Mouse (Mus musculus) embryo, embryonic 11.5 days (tissue): Measurements from ENCODE around the gene Smcp.

Experiments
- DNase-seq: peaks from one replicate; pipeline ENCODE4 v3.0.0-alpha.2; 2012; ENCODE audit warnings: low read depth, low spot score

Smcp gene

DNA sequence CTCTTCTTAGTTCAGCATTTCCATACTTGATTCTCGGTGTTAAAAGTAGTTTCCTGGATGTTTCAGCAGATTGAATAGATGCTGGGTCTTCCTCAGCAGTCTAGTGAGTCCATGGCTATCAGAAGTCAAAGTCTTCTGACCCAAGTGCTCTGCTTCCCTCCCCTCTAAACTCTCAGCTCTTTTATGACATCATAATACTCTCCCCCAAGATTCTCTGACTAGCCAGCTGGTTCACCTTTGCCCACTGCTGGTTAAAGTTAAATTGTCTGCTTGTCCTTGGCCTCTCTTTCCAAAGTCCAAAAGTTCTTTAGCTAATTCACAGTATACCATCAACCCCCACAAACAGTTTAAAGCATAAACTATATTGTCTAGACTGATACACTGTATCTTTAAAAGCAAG lies at the start of gene Smcp:
Smcp (minus strand) TSS at position 140 of the 400 bp plus-strand sequence.
- DNase-seq, result no peak

DNA sequence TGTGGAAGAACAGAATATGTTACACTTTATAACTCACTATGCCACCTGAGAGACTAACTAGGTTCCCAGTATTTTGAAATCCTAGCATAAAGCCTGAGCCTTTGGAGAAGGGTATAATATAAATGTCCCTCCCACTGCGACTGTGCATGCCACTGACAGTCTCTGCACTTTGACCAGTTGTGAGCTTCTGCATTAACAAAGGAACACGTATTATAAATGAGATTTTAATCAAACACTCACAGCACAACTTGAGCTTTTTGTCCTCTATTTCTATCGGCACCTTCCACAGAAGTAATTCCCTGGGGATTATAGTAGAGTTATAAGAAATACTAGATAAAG lies 49.8 kb upstream of the Smcp start:
- DNase-seq, result no peak

DNA sequence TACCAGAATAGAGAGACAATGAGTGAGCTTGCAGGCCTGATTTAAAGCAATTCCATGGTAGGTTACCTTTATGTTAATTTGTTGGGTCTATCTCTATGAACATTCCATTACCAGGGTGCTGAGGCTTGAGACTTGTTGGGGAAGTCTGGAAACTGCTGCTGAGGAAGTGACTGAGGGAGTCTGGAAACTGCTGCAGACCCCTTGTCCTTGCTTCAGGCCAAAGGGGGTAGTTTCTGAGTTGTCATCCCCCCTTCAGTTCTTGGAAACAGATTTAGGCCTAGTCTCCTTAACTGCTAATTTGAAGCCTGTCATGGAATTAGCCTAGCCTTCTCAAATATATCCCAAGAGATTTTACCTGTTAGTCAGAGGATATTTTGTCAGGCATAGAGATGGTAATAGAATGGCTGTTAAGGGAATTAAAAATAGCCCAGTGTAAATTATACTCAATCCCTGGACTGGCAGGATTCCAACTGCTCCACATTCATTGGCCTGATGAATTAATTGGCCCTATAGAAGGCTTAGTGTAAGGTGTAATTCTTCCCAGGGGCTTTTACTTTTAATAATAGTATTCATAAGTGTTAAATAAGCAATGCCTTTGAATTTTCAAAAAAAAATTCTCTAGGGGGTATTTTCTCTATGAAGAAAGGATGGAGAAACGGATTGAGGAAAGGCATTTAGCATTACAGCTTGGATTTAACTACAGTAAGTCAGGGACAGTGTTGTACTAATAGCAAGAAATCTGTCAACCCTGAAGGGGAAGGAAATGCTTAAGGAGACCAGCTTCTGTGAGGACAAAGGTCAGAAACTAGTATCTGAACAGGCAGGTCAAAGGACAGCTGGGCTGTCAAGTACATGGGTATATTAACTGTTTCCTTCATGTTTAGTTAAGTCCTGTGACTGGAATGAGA lies 49.2 kb upstream of the Smcp start:
- no peak for DNase-seq

DNA sequence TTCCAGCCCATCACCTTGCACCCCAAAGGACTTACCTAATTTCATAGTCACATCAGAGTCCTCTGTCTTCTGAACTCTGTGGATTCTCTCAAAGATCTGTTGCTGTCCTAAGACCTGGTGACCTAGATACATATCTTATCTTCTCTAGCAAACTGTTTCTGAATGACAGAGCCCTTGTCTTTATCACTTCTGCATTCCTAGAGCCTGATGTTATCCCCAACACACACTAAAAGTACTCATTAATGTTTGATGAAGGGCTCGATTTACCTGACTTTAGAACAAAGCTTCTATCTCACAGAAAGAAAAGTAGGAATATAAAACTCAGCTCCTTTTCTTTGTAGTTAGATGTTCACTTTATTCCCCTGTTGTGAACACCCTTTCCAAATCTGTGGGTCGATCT lies 32.8 kb upstream of the Smcp start, which contains the start of gene Lce6a:
Lce6a (minus strand) TSS at position 101 of the 400 bp plus-strand sequence.
- DNase-seq, result no peak

DNA sequence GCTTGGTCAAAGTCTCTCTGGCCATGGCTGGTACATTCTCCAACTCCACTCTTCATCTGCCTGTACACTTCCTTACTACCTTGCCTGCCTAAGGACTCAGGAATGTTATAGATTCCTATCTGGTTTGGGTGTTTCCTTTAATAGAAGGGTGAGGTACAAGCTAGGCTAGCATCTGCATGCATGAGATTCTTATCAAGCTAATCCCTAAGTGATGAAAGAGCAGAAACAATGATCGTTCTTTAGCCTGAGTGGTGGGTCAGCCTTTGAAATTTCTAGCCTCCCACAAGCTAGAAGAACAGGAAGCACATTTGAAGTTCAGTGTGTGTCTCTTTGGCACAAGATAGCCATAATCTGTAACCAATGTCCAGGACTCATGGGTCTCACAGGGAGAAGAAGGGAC lies 21.0 kb upstream of the Smcp start:
- DNase-seq, result no peak

DNA sequence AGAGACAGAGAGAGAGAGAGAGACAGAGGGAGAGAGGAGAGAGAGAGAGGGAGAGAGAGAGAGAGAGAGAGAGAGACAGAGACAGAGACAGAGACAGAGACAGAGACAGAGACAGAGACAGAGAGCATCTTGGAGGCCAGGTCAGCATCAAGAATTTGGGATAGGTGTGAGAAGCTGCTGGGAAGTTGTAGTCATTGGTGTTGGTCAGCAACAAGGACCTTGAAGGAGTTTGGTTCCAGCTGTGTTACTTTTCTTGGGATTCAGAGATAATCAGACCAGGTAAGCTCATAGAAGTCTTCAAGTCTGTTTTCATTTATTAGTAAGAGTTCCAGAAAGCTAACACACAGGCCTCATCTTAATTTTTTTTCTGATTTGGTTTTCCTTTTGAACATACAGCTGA lies 18.6 kb upstream of the Smcp start, which contains the start of gene 2210017I01Rik:
2210017I01Rik (minus strand) TSS at position 101 of the 400 bp plus-strand sequence.
- DNase-seq, result no peak

DNA sequence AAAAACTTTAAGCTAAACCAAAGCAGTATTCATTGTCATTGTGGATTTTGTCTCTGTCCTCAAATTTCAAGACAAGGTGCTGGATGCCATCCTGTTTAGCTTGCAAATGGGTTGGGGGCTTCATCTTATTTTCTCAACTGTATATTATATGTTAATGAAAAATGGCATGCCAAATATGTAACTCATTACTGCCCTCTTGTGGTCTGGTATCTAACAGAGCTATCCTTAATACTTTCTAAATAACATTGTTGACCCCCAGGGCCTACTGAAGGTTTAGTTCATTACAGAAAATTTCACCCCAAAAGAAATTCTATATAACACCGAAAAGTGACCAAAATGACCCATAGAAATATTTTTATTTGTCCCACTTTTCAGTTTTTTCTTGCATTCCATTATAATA lies 13.4 kb upstream of the Smcp start:
- peak; percentile 4 for DNase-seq

DNA sequence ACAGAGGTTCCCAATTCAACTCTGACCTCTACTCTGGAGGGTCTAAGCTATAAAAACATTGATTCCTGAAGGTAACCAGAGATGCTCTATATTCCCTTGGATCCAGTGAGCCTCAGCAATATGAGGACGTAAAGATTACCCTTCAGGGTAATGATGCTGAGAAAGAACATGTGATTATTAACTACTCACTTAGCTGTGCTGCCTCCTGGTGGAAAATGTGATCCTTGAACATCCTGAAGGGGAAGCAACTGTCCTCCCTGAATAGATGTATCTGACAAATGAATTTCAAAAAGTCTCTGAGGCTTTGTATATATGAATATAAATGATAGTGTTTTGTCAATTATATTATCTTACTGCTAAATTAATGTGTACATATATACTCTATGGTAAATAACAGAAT lies 11.7 kb upstream of the Smcp start:
- no peak for DNase-seq

DNA sequence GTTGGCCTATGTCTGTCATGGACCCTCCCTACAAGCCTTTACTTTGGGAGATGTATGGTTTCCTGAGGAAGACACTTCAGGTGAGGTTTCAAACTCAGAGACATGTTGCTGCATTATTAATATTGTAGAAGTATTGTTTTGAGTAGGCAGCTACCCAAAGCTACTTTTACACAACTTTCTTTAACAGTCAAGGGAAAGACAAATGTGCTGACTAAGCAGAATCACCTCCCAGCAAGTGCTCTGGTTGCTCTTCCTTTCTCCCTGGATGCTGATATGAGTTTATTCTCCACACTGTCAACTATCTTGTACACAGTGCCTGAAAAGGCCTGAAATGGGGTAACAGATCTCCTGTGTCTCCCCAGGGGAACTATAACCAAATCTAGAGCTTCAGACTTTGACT lies 11.2 kb upstream of the Smcp start:
- DNase-seq, result no peak

DNA sequence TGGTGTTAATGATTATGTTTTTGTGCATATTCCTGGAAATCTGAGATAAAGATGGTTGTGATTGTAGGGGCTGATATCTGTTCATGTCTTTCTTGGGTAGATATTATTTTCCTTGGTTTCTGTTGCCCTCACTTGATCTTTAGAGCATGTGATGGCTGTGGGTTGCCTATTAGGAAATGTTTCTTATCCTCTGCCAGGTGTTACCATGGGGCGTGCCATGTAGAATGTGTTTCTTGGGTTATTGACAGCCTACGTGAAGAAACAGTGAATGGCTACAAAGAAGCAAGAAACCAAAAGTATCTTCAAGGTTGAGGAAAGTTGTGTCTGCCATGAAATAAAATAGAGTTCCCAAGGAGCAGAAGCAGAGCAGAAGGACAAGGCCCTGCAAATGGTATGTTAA lies 9.6 kb upstream of the Smcp start:
- DNase-seq, result no peak

DNA sequence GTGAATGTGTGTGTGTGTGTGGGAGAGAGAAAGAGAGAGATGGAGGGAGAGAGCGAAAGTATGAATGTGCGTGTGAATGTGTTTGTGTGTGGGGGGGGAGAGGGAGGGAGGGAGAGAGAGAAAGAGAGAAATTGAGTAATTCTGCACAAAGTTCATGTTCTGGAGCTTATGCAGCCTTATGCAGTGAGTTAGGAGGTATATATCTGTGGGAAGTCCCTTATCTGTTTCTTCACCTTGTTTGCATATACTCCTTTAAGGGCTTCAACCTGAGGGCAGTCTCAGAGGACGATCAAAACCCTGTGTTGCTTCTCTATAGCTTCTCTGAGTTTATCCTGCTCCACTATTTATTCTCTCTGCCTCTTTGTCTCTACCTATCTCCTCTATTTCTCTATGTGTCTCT lies 1.6 kb downstream of the Smcp start:
- no peak for DNase-seq

DNA sequence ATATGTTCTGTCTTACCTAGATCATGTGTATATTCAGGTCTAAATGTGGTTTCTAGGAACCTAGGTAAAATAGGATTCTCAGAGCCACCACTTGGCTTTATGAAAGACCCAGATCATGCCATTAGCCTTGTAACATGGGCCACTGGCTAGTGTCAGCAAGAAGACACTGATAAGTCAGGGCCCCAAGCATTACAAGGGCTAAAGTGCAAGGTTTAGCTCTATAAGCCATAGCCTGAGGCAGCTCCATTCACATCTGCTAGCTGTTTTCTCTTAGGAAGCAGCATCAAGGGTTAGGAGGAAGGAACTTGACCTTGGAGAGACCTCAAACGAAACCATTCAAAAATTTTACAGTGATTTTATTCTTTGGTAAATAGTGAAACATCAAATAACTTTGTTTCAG lies 3.7 kb downstream of the Smcp start:
- no peak for DNase-seq

DNA sequence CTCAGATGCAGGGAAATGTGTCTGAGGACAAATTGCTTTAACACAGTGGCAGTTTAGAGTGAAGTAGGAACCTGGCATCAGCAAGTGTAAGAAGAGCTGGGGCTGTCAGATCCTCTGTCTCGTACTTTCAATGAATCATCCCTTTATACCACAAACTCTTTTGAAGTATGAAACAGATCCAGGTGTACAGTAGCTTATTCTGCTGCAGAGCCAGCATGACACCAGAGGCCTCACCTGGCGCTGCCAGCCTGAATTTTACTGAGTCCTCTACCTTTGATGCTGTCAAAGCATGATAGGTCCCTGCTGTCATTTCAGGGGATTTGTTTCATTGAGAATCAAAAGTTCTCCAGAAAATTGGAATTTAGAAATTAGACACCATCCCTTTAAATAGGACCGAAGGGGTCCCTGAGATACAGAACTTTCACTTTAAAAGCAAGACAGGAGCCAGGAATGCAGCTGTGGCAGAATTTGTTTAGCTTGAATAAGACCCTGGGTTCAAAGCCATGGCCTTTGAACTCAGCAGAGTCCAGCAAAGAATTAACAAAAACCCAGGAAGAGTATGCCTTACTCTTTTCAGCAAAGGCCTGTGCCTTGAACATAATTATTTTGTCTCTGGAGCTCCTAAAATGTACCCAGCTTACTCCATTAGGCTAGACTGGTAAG lies 5.5 kb downstream of the Smcp start:
- no peak for DNase-seq

DNA sequence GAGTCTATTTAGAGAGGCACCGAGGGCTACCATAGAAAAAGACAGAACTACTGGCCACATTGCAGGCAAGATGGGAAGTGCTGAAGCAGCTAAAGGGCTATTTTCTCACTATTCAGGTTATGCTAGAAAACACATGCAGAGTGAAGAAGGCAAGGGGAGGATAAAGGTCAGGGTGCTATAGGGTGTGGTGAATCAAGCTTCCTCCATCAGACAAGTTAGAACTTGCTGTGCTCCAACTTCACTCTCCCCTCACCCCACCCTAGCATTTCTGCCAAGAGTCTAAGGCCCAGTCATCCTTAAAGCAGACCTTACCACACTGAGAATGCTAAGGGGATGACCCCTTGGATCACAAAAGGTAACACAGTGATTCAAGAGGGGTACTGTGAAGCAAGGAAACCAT lies 9.3 kb downstream of the Smcp start:
- DNase-seq, result no peak

DNA sequence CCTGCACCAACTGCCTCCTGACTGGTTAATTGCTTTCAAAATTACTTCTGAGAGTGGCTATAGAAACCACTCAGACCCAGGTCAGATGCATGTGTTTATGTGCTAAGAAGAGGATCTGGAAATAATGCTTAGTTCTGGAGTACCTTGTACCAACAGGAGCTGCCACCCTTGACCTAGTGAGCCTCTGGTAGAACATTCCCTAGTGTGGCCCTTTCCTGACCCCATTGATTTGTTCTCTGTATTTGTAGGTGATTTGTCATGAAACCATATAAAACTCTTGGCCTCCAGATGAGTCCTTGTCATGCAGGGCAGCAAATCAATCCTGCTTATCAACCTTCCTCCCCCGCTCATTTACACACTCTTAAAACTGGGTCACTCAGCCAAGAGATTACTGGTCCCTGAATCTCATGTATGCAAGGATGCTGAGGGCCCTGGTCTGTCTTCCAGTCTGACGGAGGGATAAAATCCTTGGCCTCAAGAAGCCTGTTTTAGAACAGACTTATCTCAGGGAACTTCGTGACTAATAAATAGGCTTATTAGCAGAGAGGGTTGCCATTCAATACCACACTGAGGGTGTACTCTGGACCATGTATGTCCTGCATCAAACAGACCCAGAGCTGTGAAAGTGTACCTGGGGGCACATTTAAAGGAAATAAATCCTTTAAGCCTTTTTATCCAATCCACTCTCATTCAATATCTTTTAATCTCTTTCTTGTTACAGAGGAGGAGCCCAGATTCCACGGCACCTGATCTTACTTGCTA lies 10.0 kb downstream of the Smcp start:
- DNase-seq, result no peak

DNA sequence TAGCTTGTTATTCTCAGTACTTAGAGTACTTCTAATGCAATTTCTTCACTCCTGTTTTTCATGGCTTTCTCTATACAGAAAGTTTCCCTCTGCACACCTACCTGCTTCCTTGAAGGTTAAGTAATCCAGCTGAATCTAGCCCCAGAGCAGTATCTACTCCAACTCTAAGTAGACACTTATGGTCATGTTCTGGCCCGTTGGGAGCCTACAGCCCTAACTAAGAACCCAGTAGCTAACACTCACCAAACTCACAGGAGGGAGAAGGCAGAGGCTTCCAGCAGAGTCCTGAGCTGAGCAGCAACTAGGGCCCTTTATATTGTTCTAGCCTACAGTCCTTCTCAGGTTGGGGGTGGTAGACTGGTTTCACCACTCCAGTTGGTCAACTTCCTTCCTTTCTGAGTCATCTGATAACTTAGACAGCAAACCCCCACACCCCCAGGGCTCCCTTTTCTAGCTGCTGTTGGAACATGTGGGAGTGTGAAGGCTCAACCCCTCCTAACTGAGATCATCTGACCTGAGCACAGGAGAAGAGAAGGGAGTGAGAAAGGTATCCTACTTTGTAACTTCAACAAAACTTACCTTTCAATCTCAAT lies 15.3 kb downstream of the Smcp start, which contains the start of gene Ivl:
Ivl (minus strand) TSS at position 287 of the 593 bp plus-strand sequence.
- DNase-seq, result no peak

DNA sequence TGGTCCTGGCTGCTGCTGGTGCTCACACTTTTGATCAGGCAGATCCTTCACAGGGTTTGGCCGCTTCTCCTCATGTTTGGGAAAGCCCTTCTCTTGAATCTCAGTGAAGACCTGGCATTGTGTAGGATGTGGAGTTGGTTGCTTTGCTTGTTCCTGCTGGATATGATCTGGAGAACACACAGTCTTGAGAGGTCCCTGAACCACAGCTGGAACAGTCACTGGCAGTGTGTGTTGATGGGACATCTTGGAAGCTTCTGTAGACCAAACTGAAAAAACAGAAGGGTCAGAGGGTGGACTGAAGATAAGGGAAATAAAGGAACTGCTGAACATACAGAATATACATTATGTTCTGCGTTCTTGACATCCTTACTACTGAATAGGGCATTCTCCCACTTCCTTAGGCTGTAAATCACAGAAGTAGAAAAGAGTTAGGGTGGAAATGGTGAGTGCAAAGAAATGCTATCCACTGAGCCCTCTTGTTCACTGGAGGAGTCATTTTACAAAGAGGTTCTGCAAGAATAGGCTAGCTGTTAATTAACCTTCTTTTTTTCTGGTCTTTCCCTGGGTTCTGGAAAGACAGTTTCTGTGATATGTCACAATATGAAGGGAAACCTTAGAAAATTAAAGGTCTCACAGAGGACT lies 16.2 kb downstream of the Smcp start:
- DNase-seq, result no peak

DNA sequence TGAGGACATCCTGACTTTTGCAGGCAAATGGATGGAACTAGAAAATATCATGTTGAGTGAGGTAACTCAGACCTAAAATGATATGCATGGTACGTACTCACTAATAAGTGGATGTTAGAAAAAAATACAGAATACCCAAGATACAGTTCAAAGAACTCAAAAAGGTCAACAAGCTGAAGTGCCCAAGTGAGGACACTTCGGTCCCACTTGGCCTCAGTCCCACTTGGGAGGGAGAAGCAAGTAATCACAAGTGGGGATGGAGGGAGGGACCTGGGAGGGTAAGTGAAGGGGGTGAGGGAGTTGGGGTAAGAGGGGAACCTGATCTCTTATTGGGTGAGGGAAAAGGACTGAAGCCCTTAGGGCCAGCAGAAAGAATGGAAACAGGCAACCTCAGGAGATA lies 20.0 kb downstream of the Smcp start:
- no peak for DNase-seq

DNA sequence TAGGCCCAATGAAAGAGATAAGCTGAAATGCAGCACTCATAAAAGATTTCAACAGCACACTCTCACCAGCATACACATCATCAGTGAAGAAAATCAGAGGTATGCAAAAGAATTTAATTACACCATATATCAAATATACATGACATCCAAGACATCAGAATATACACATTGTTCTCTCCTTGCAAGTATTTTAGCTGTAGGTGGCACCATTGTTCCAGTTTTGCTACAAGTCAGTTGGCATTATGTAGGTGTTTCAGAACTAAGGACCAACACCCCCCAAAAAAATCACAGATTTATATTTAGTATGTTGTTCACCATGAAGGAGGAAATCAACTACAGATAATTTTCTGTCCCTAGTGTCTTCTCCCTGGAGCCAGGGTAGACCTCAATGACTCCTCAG lies 23.4 kb downstream of the Smcp start:
- no peak for DNase-seq

DNA sequence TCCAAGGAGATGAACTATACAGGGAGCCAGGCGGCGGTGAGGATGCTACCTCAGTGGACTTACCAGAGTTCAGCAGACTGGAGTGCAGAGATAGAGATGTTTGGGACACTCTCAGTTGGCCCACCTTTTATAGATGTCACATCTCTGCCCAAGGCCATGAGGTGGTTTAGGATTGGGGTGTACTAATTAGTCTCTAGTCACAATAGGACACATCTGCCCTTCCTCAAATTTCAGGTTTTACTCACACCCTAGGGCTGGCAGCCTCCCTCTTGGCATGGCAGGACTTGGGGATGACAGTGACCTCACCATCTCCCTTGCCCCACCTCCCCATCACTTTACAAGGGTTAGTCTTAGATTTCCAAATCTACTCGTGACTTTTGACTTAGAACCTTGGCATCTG lies 54.4 kb downstream of the Smcp start, which contains the start of gene 2310046K23Rik:
2310046K23Rik (minus strand) TSS at position 101 of the 400 bp plus-strand sequence.
- no peak for DNase-seq
